Mouse (Mus musculus): ENCODE results near the gene Matk.

GRCm38 (mm10) chr10:81247804-81248203 is 4.9 kb upstream of the Matk start:
- TF ChIP-seq CTCF (IDR thresholded peaks at IDR 0.05; ENCODE audit: insufficient read depth, low read length) (no peak), POLR2A (IDR thresholded peaks at IDR 0.05; ENCODE audit: borderline replicate concordance, extremely low read depth, low read depth, low read length) (no peak)

Data from lung, adult 2 months (tissue).